Mouse (Mus musculus): ENCODE data around the gene AI597479.

AI597479 gene

DNA sequence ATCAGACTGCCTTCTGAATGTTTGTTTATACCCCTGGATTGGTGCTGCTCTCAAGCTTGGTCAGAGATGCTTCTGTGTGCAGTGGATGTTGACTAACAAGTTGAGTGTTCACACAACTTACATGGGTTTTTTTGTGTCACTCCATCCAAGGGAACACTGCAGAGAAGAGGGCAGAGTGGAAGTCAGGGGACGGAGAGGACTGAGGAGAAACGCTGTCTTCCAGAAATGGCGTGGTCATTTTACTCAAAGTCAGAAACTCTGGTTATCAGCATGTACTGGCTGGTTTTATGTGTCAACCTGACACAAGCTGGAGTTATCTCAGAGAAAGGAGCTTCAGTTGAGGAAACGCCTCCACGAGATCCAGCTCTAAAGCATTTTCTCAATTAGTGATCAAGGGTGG is 22.4 kb downstream of the AI597479 start:
- in situ Hi-C loops (cut with MboI; ENCODE audit: unreplicated experiment in 2 of 2): no loop called here

DNA sequence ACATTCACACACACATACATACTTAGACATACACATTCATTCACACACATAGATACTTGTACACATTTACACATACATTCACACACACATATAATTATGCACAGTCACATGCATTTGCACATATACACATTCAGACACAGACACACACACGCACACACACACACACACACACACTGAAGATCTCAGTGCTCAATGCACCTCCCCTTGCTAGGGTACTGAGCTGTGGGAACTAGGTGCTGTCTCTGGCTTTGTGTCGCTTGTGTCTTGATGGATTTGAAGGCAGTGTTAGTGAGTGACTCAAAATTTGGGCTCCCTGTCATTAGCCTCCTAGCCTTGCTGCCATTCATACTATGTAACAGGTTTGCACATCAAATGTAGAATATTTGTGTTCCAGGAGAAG is 24.1 kb downstream of the AI597479 start:
- in situ Hi-C loops (cut with MboI; ENCODE audit: unreplicated experiment in 2 of 2): no loop called here

DNA sequence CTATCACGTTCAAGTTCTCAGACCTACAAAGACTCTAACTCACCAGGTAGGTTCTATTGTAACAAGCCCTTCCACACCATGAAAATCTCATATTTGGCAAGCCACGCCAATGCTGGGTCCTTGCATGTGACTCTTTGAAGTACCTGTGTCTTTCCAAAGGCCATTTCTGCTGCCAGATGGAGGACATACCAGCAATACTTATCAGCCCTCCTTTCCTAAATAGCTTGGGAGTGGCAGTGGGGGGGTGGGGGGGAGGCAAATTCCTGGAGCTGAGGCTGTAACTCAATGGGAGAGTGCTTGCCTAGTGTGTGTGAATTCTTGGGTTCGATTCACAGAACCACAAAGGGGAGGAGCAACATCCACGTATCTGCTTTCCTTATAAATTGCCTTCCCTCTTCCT is 26.2 kb downstream of the AI597479 start:
- in situ Hi-C loops (cut with MboI; ENCODE audit: unreplicated experiment in 2 of 2): loop anchor here (25.0 kb wide), 3 partner anchors 313 to 1113 kb away; partner anchors contain the start of gene Nck2 (in 1 of the 2)

DNA sequence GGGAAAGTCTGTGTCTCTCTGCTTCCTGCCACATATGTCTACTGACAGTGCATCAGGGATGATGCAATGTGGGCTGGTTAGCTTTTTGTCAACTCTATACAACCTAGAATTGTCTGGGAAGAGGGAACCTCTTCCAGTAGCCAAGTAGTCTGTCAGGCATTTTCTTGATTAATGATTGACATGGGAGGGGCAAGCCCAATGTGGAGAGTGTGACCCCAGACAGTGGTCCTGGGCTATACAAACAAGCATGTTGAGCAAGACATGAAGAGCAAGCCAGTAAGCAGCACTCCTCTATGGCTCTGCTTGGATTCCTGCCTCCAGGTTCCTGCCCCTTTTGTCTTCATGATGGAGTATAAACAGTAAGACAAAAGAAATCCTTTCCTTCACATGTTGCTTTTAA is 28.7 kb downstream of the AI597479 start:
- in situ Hi-C loops (cut with MboI; ENCODE audit: unreplicated experiment in 2 of 2): loop anchor here (25.0 kb wide), 3 partner anchors 310 to 1110 kb away; partner anchors contain the start of gene Nck2 (in 1 of the 2)

DNA sequence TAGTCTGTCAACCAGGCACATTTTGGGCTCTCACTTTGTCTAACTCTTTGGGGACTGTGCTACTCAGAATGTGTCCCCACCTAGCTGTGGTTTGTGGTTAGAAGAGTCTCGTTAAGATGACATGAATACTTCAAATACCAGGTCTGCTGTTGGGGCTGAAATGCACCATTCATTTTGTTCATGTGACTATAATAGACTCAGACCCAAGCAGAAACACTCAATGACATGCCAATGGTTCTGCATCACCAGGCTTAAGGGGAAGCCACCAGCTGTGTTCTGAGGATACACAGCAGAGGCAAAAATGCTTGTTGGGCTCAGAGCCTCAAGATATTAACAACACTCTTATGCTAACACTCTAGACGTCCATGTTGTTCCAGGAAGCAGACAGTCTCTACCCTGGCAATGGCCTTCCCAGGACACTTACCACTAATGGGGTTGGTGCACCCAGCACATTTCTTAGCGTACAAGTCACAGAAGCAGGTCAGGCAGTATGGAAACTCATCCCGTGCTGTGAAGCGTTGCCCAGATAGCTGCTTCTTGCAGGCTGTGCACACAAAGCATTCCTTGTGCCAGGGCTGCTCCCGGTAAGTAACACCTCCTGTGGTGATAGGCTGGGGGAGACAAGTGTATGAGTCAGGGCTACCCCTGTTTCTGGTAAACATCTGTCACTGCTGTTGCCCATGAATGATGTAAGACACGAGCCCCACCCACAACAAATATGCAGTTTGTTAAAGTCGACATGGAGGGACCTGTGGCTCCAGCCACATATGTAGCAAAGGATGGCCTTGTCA is 29.5 kb downstream of the AI597479 start:
- in situ Hi-C loops (cut with MboI; ENCODE audit: unreplicated experiment in 2 of 2): loop anchor here (25.0 kb wide), 3 partner anchors 309 to 1109 kb away; partner anchors contain the start of gene Nck2 (in 1 of the 2)

DNA sequence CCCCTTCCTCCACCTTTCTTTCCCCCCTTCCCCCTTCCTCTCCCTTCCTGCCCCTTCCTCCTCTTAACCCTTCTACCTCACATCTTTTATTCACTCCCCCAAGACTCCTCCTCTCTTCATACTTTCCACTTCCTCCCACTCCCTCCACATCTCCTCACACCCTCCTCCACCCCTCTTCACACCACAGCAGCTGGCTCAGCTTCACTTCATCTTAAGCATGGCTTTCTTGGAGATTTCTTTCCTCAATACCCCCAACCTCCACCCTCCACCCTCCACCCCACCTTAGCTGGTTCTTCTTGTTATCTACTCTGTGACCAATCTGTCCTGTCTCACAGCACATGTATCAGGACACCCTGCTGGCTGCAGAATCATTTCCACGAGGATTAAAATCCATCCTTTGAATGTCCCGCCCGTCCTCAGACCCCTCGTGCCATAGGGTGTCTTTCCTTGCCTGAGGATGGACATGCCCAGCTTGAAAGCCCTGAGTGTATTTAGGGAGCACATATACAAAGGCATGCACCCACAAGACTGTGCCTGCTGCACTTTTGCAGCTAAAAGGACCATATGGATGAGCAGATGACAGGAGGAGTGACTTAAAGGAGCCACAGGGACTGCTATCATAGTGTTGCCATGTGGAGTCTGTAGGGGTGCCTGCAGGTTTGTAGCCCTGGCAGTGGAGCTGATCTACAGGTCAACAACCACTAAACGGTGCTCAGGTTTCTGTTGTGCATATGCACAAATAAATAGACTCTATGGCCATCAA is 31.9 kb downstream of the AI597479 start:
- in situ Hi-C loops (cut with MboI; ENCODE audit: unreplicated experiment in 2 of 2): loop anchor here (10.0 to 25.0 kb wide), 4 partner anchors 307 to 1107 kb away; partner anchors contain the start of genes Gm8251 (in 1 of the 2) and Nck2 (in 1 of the 2)

DNA sequence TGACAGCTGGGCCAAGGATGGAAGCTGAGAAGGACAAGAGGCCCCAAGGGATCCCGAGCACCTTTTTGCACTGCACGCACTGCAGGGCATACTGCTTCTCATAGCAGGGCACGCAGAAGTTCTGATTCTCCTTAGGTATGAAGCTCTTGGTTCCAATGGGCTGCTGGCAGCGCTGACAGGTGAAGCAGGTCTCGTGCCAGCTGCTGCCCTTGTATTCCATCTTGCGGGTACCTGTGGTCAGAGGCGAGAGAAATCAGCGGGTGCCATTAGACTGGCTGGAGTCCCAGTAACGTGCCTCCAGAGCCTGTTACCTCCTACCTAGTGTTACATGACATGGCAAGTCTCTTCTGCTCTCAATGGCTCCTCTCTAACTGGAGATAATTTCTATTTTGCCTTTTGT is 33.1 kb downstream of the AI597479 start:
- in situ Hi-C loops (cut with MboI; ENCODE audit: unreplicated experiment in 2 of 2): loop anchor here (10.0 to 25.0 kb wide), 4 partner anchors 306 to 1106 kb away; partner anchors contain the start of genes Gm8251 (in 1 of the 2) and Nck2 (in 1 of the 2)

DNA sequence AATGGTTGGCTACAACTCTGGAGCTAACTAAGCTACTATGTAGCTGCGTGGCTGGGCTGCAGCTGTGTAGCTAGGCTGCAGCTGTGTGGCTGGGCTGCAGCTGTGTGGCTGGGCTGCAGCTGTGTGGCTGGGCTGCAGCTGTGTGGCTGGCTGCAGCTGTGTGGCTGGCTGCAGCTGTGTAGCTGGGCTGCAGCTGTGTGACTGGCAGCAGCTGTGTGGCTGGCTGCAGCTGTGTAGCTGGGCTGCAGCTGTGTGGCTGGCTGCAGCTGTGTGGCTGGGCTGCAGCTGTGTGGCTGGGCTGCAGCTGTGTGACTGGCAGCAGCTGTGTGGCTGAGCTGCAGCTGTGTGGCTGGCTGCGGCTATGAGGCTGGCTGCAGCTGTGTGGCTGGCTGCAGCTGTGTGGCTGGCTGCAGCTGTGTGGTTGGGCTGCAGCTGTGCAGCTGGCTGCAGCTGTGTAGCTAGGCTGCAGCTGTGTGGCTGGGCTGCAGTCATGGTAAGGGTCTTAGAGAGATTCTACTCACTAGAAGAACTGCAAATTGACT is 38.0 kb downstream of the AI597479 start:
- in situ Hi-C loops (cut with MboI; ENCODE audit: unreplicated experiment in 2 of 2): loop anchor here (5.0 to 25.0 kb wide), 6 partner anchors 131 to 1101 kb away; partner anchors contain the start of genes Gm8251 (in 1 of the 2) and Nck2 (in 1 of the 2)

DNA sequence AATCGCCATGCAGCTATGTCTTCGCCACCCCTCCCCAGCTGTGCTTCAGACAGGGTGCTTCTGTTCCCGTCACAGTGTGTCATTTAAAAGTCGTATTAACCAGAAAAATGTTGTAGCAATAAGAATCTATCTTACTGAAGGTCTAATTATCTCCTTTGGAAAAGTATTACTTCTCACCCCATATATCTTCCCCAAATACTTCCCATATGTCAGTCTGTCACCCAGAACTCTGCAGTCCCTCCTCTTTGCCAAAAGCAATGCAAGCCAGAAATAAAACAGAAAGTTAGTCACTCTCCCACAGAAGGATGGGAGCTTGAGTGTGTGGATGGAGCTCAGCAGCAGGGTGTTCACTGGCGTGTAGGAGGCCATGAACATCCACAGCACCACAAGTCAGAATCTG is 38.8 kb downstream of the AI597479 start:
- in situ Hi-C loops (cut with MboI; ENCODE audit: unreplicated experiment in 2 of 2): loop anchor here (5.0 to 25.0 kb wide), 6 partner anchors 130 to 1100 kb away; partner anchors contain the start of genes Gm8251 (in 1 of the 2) and Nck2 (in 1 of the 2)

DNA sequence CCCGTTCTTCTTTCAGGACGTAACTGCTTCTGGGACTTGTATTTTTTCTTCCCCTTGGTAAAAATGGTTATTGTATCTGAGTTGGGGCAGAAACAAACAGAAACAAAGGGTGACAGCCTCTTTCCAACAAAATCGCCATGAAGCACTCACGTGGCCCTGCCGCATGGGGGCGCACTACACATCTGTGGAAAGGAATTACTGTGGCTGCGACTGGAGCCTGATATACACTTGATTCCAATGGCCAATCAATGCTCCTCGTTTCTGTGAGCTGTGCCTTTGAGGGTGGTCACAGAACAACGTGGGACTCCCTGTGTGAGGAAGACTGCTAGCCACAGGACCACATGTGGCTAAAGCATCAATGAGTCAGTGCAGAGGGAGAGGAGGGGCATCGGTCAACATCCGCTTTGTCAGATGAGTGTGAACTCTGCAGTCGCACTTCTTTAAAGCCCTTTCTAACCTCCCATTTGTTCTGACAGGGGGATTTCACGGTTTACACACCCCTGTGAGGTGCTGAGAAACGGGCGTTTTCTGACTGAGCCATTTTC is 39.8 kb downstream of the AI597479 start:
- in situ Hi-C loops (cut with MboI; ENCODE audit: unreplicated experiment in 2 of 2): loop anchor here (5.0 to 25.0 kb wide), 6 partner anchors 129 to 1099 kb away; partner anchors contain the start of genes Gm8251 (in 1 of the 2) and Nck2 (in 1 of the 2)

DNA sequence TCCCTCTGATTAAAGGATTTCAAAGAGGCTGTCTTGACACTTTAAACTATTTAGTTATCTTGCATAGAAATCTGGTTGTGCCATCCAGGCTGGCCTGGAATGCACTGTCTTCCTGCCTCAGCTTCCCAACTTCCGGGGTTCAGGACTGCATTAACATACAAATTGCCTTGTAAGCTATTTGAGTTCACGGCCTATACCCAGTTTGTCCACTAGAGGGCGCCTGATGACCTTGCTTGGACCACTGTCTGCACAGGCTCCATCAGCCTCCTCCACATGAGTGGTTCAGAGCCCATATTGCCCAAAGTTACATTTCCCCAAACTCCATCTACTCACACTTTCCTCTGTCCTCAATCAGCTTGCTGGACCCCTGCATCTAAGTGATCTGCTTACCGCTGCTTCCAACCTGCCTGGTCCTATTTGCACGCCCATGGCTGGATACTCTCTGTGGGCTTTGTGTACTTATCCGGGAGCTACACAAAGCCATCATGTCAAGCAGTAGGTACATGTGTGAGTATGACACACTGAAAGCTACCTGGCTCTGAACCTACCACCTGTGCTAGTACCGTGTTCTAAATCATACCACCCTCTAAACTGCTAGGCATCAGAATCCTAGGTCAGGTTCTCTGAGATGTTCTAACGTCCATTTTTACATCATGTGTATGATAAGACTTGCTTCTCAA is 41.2 kb downstream of the AI597479 start:
- in situ Hi-C loops (cut with MboI; ENCODE audit: unreplicated experiment in 2 of 2): loop anchor here (5.0 to 25.0 kb wide), 8 partner anchors 123 to 1098 kb away; partner anchors contain the start of genes Gm8251 (in 1 of the 2) and Nck2 (in 1 of the 2)

DNA sequence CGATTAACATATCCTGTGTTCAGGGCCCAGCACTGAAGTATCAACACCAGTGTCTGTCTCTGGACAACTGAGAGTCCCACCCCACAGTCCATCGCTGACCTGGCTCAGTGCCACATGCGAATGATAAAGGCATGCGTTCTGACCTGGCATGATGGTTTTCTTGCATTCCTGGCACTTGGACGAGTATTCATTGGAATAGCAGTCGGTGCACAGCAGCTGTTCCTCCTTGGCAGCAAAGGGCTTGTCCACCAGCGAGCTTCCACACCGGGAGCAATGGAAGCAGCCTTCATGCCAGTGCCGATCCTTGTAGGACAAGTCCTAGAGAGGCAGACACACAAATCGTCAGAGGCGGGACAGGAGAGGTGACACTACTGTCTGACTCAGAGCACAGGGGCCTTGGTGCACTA is 43.0 kb downstream of the AI597479 start:
- in situ Hi-C loops (cut with MboI; ENCODE audit: unreplicated experiment in 2 of 2): loop anchor here (5.0 to 25.0 kb wide), 6 partner anchors 121 to 1096 kb away; partner anchors contain the start of gene Nck2 (in 1 of the 2)

DNA sequence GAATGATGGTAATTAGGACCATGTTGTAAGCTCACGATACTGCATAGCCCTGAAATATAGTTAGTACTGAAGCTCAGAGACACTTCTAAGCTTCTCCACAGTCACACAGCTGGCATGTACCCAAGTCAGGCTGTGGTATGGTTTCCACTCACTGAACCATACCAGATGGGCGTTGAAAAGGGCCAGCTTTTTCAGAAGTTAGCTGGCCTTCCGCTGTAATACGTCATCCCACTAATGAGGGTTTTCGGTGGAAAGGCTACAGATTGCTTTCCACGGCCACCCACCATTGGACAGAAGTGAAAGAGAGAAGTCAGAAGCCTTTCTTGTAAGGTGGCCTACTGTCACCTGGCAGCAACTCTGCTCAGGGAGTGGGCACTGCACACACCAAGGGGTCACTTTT is 44.3 kb downstream of the AI597479 start:
- in situ Hi-C loops (cut with MboI; ENCODE audit: unreplicated experiment in 2 of 2): loop anchor here (5.0 to 25.0 kb wide), 6 partner anchors 119 to 1094 kb away; partner anchors contain the start of gene Nck2 (in 1 of the 2)

DNA sequence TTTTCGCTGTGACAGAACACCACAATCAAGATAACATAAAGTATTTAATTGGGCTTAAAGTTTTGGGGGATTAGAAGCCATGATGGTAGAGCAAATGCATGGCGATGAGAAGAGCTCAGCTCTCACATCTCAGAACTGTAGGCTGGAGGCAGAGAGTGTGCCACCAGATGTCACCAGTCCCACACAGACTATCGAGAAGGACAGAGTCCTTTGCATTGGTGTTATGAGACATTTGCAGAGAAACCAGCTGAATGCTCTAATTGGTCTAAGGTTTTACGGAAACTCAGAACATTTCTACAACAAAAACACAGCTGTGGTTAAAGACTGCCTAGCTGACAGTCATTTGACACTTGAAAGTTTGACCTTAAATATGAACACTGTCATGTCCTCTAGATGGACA is 44.8 kb downstream of the AI597479 start:
- in situ Hi-C loops (cut with MboI; ENCODE audit: unreplicated experiment in 2 of 2): loop anchor here (5.0 to 25.0 kb wide), 6 partner anchors 119 to 1094 kb away; partner anchors contain the start of gene Nck2 (in 1 of the 2)

DNA sequence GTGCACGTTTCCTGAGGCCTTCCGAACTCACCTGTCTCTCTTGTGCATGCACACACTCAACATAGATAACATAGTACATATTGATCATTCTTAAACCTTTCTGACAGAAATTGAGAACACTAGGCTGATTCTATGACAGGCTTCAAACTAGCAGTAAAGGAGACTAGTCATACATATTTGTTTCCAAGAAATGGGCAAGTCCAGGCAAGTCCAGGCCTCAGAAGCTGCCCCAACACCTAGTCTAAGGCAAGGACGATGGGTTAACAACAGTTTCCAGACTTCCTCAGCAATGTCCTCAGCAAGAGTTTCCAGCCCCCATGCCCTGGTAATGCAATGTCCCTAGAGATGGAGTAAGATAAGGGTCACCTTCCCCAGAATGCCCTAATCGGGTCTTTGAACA is 45.3 kb downstream of the AI597479 start:
- in situ Hi-C loops (cut with MboI; ENCODE audit: unreplicated experiment in 2 of 2): loop anchor here (5.0 to 25.0 kb wide), 6 partner anchors 119 to 1094 kb away; partner anchors contain the start of gene Nck2 (in 1 of the 2)

DNA sequence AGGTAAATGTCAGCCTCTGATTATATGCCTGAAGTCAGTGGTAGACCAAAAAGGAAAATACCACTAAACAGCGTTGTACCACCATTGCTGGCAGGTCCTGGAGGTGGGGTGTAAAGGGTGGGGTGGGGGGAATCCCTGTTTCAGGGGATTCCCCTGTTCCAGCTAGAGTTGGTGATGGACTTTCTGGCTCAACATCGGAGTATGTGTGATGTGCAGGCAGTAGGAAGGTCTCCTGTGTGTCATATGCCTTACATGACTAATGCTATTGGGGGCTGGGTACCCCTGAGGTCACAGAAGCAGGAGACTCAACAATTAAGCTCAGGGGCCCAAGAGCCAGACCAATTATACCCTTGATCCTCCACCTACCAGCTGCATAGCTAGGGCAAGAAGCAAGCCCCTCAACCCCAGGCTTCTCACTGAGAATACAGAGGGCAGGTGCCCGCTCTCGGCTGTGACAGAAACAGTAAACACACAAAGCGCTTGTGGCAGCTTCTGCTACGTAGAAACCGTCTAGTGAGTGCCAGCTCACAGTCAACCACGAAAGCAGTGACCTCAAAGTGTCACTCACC is 45.9 kb downstream of the AI597479 start:
- in situ Hi-C loops (cut with MboI; ENCODE audit: unreplicated experiment in 2 of 2): loop anchor here (5.0 to 25.0 kb wide), 6 partner anchors 118 to 1093 kb away; partner anchors contain the start of gene Nck2 (in 1 of the 2)

DNA sequence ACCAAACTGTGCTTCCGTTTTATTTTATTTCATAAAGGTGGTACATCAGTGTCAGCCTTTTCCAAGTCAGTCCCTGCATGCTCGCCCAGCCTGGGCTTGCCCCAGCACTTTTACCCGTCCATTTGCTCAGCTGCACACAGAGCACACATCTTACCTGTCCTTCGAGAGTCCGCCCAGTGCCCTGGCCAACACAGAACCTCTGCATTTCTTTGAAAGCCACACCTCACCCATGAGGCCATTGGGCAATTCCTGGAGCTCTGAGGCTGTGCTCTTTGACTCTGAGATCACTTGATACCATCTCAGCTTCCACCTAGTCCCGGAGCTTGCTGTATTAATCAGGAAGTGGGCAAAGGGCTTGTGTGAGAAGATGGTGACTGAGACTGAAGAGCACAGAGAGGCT is 46.9 kb downstream of the AI597479 start:
- in situ Hi-C loops (cut with MboI; ENCODE audit: unreplicated experiment in 2 of 2): loop anchor here (10.0 to 25.0 kb wide), 4 partner anchors 292 to 1092 kb away; partner anchors contain the start of gene Nck2 (in 1 of the 2)

DNA sequence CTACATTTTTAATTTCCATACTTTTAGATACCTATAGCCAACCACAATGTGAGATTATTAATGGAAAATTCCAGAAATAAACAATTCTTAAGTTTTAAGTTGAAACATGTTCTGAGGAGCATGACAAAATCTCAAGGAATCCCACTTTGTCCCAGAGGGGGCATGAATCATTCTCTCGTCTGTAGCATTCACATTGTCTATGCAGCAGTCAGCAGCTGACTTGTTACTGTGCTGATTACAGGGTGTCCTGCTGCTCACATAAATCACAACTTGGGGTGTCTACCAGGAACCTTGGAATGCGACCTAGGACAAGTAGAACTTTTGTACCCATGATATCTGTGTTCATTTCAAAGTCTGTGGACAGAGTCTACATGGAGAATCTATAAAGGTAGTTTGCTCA is 49.0 kb downstream of the AI597479 start:
- in situ Hi-C loops (cut with MboI; ENCODE audit: unreplicated experiment in 2 of 2): loop anchor here (10.0 to 25.0 kb wide), 4 partner anchors 290 to 1090 kb away; partner anchors contain the start of gene Nck2 (in 1 of the 2)

All from v-Abl transformed pro-B cells (cell line).